Mouse (Mus musculus) limb, embryonic 13.5 days (tissue): Measurements from ENCODE around the gene Pou1f1. TPM values are rescaled to one million over a fixed set of nuclear protein-coding genes. Genes with fewer than 3 reads are reported as not detected.

ENCODE experiments used
- ATAC-seq: fragments of 200-750 bp; cut with Nextera tagmentation; 2 replicates; pipeline ENCODE4 v1.8.0; 2017; ENCODE audit warnings: low read depth, moderate number of reproducible peaks, moderate TSS enrichment; ENCODE audit not compliant: low FRiP score
- H3K27ac ChIP-seq: fragments of 300-500 bp; sonication (generic); 2 replicates; pipeline ENCODE4 v1.5.1; 2015; ENCODE audit warnings: inconsistent platforms, mild to moderate bottlenecking, moderate library complexity
- H3K27me3 ChIP-seq: fragments of 300-500 bp; sonication (generic); 2 replicates; pipeline ENCODE4 v1.6.1; 2015; ENCODE audit warnings: mild to moderate bottlenecking, inconsistent platforms
- H3K36me3 ChIP-seq: fragments of 300-500 bp; sonication (generic); 2 replicates; pipeline ENCODE4 v1.6.1; 2015; ENCODE audit warnings: inconsistent platforms, mild to moderate bottlenecking, moderate library complexity
- H3K4me1 ChIP-seq: fragments of 300-500 bp; sonication (generic); 2 replicates; pipeline ENCODE4 v1.6.1; 2015; ENCODE audit warnings: inconsistent platforms
- H3K4me2 ChIP-seq: fragments of 300-500 bp; sonication (generic); replicated peaks from 2 replicates; pipeline ENCODE4 v1.6.1; 2015; ENCODE audit warnings: inconsistent platforms, mild to moderate bottlenecking, moderate library complexity
- H3K4me3 ChIP-seq: fragments of 300-500 bp; sonication (generic); 2 replicates; pipeline ENCODE4 v1.5.1; 2015; ENCODE audit warnings: moderate library complexity, mild to moderate bottlenecking, inconsistent platforms
- H3K9ac ChIP-seq: fragments of 300-500 bp; sonication (generic); 2 replicates; pipeline ENCODE4 v1.6.1; 2015; ENCODE audit warnings: mild to moderate bottlenecking, inconsistent platforms
- H3K9me3 ChIP-seq: fragments of 300-500 bp; sonication (generic); 2 replicates; pipeline ENCODE4 v1.6.1; 2016; ENCODE audit warnings: inconsistent platforms
- WGBS: fragments of 180-500 bp; shearing (Covaris S2); methylation state at CpG from one replicate; pipeline ENCODE4 v1.1.7; 2015; 5-methylcytosine and 5-hydroxymethylcytosine counted together
- polyA plus RNA-seq: library from polyadenylated mRNA; unstranded; fragments of >200 nt; fragmentation: Nextera tagmentation; extraction: Ambion mirVana; gene quantifications from 2 replicates; pipeline ENCODE4 v1.2.1, GENCODE M21; 2015

Pou1f1 gene
- 0.15 TPM in 1 of 2 replicates, not detected in the other for polyA plus RNA-seq

- H3K9ac ChIP-seq = no peak within 1 kb of the TSS
- ATAC-seq = no peak
- no peak within 1 kb of the TSS for H3K4me3 ChIP-seq
- no peak within 1 kb of the TSS for H3K4me2 ChIP-seq
- H3K9me3 ChIP-seq = no peaks in the 10 kb centered on the region
- H3K27ac ChIP-seq = no peak within 1 kb of the TSS
- no peaks in the 10 kb centered on the region for H3K36me3 ChIP-seq
- H3K4me1 ChIP-seq = no peaks in the 10 kb centered on the region
- WGBS = 81% methylated on average over 6 of the region's 6 CpGs
- no peaks in the 10 kb centered on the region for H3K27me3 ChIP-seq
These were observed at the start of gene Pou1f1 for GRCm38 (mm10) chr16:65520211-65520610. Pou1f1 (plus strand) TSS chr16:65520511.

GRCm38 (mm10) chr16:65470650-65471049, 49.7 kb upstream of the Pou1f1 start:
- Histone ChIP-seq H3K9ac (no peak overlapping the region), H3K36me3 (no peaks in the 10 kb centered on the region), H3K27ac (no peak overlapping the region), H3K4me2 (no peak overlapping the region), H3K27me3 (0 out of 2 replicates have a peak, but pooled peaks cover 2% of the 10 kb centered on the region), H3K4me1 (peaks cover 12% of the 10 kb centered on the region), H3K9me3 (no peaks in the 10 kb centered on the region), H3K4me3 (no peak overlapping the region)
- WGBS = 26% methylated on average over 4 of the region's 4 CpGs
- ATAC-seq = peak; percentile 85

- Histone ChIP-seq H3K4me3 (no peak overlapping the region), H3K9ac (no peak overlapping the region), H3K36me3 (no peaks in the 10 kb centered on the region), H3K4me1 (peaks cover 12% of the 10 kb centered on the region), H3K4me2 (no peak overlapping the region), H3K27ac (no peak overlapping the region), H3K27me3 (0 out of 2 replicates have a peak, but pooled peaks cover 2% of the 10 kb centered on the region), H3K9me3 (no peaks in the 10 kb centered on the region)
- ATAC-seq = no peak
- WGBS = 17% methylated on average over 5 of the region's 5 CpGs
These were observed 47.8 kb upstream of the Pou1f1 start for GRCm38 (mm10) chr16:65472472-65473001.

GRCm38 (mm10) chr16:65485726-65486125, 34.6 kb upstream of the Pou1f1 start:
- 88% methylated on average over 6 of the region's 6 CpGs for WGBS
- Histone ChIP-seq H3K4me3 (no peak overlapping the region), H3K27ac (no peak overlapping the region), H3K4me1 (no peaks in the 10 kb centered on the region), H3K9me3 (no peaks in the 10 kb centered on the region), H3K36me3 (no peaks in the 10 kb centered on the region), H3K9ac (no peak overlapping the region), H3K27me3 (no peaks in the 10 kb centered on the region), H3K4me2 (no peak overlapping the region)
- no peak for ATAC-seq

GRCm38 (mm10) chr16:65496030-65496429, 24.3 kb upstream of the Pou1f1 start:
- no peak for ATAC-seq

GRCm38 (mm10) chr16:65497049-65497448, 23.3 kb upstream of the Pou1f1 start:
- Histone ChIP-seq H3K27ac (no peak overlapping the region), H3K27me3 (no peaks in the 10 kb centered on the region), H3K9me3 (no peaks in the 10 kb centered on the region), H3K9ac (no peak overlapping the region), H3K4me3 (no peak overlapping the region), H3K4me2 (no peak overlapping the region), H3K36me3 (no peaks in the 10 kb centered on the region), H3K4me1 (no peaks in the 10 kb centered on the region)
- ATAC-seq = no peak
- WGBS = 39% methylated on average over 2 of the region's 2 CpGs

More at GRCm38 (mm10) chr16:65496030-65496429, 24.3 kb upstream of the Pou1f1 start:
- Histone ChIP-seq H3K4me2 (no peak overlapping the region), H3K27me3 (no peaks in the 10 kb centered on the region), H3K4me1 (no peaks in the 10 kb centered on the region), H3K9me3 (no peaks in the 10 kb centered on the region), H3K36me3 (no peaks in the 10 kb centered on the region), H3K4me3 (no peak overlapping the region), H3K27ac (no peak overlapping the region), H3K9ac (no peak overlapping the region)
- 71% methylated on average over 5 of the region's 5 CpGs for WGBS

GRCm38 (mm10) chr16:65514223-65514622, 6.1 kb upstream of the Pou1f1 start:
- 14% methylated on average over 7 of the region's 7 CpGs for WGBS

GRCm38 (mm10) chr16:65526004-65526403, 5.7 kb downstream of the Pou1f1 start:
- WGBS = 85% methylated on average over 2 of the region's 2 CpGs
- Histone ChIP-seq H3K36me3 (no peaks in the 10 kb centered on the region), H3K4me1 (peaks cover 3% of the 10 kb centered on the region; the same call in 1 of the 2 replicates), H3K27ac (no peak overlapping the region), H3K9me3 (no peaks in the 10 kb centered on the region), H3K27me3 (no peaks in the 10 kb centered on the region), H3K4me2 (no peak overlapping the region), H3K9ac (no peak overlapping the region), H3K4me3 (no peak overlapping the region)
- ATAC-seq = no peak

More at GRCm38 (mm10) chr16:65514223-65514622, 6.1 kb upstream of the Pou1f1 start:
- no peak overlapping the region for H3K9ac ChIP-seq
- peaks cover 5% of the 10 kb centered on the region; the same call in 1 of the 2 replicates for H3K4me1 ChIP-seq
- no peak overlapping the region for H3K27ac ChIP-seq
- peak; percentile 83 for ATAC-seq
- H3K36me3 ChIP-seq = no peaks in the 10 kb centered on the region
- H3K4me3 ChIP-seq = no peak overlapping the region
- H3K9me3 ChIP-seq = no peaks in the 10 kb centered on the region
- H3K4me2 ChIP-seq = no peak overlapping the region; the same call in 1 of the 2 replicates
- H3K27me3 ChIP-seq = no peaks in the 10 kb centered on the region

- ATAC-seq = no peak
- WGBS = 88% methylated on average over 5 of the region's 5 CpGs
These were observed 6.4 kb downstream of the Pou1f1 start for GRCm38 (mm10) chr16:65526695-65527094.

GRCm38 (mm10) chr16:65529589-65529988, 9.3 kb downstream of the Pou1f1 start:
- no peak overlapping the region for H3K9ac ChIP-seq
- H3K4me1 ChIP-seq = peaks cover 7% of the 10 kb centered on the region; the same call in 1 of the 2 replicates
- no peak overlapping the region for H3K4me2 ChIP-seq
- H3K27ac ChIP-seq = no peak overlapping the region
- no peak overlapping the region for H3K4me3 ChIP-seq
- no peak for ATAC-seq
- no peaks in the 10 kb centered on the region for H3K27me3 ChIP-seq
- WGBS = 25% methylated on average over 5 of the region's 5 CpGs
- no peaks in the 10 kb centered on the region for H3K9me3 ChIP-seq
- H3K36me3 ChIP-seq = no peaks in the 10 kb centered on the region

More at GRCm38 (mm10) chr16:65526695-65527094, 6.4 kb downstream of the Pou1f1 start:
- Histone ChIP-seq H3K27ac (no peak overlapping the region), H3K4me1 (peaks cover 4% of the 10 kb centered on the region; the same call in 1 of the 2 replicates), H3K4me3 (no peak overlapping the region), H3K36me3 (no peaks in the 10 kb centered on the region), H3K9ac (no peak overlapping the region), H3K27me3 (no peaks in the 10 kb centered on the region), H3K4me2 (no peak overlapping the region), H3K9me3 (no peaks in the 10 kb centered on the region)

GRCm38 (mm10) chr16:65531663-65532062, 11.4 kb downstream of the Pou1f1 start:
- Histone ChIP-seq H3K27me3 (no peaks in the 10 kb centered on the region), H3K9me3 (no peaks in the 10 kb centered on the region), H3K36me3 (no peaks in the 10 kb centered on the region), H3K4me2 (no peak overlapping the region), H3K9ac (no peak overlapping the region), H3K27ac (no peak overlapping the region), H3K4me1 (peaks cover 7% of the 10 kb centered on the region; the same call in 1 of the 2 replicates), H3K4me3 (no peak overlapping the region)
- no peak; the same call in 1 of the 2 replicates for ATAC-seq
- WGBS = 41% methylated on average over 8 of the region's 8 CpGs

- 31% methylated on average over 12 of the region's 12 CpGs for whole genome bisulfite sequencing
- Histone ChIP-seq H3K4me3 (no peak overlapping the region), H3K27ac (no peak overlapping the region), H3K9ac (no peak overlapping the region), H3K4me1 (peaks cover 7% of the 10 kb centered on the region; the same call in 1 of the 2 replicates), H3K36me3 (peaks cover 6% of the 10 kb centered on the region; the same call in 1 of the 2 replicates), H3K9me3 (no peaks in the 10 kb centered on the region), H3K27me3 (no peaks in the 10 kb centered on the region), H3K4me2 (0 out of 2 replicates have a peak overlapping the region, but pooled peaks have one; percentile 19)
- no peak for ATAC-seq
These were observed 13.1 kb downstream of the Pou1f1 start for GRCm38 (mm10) chr16:65533315-65533999.
